Mouse (Mus musculus) ES-Bruce4 (cell line): ENCODE measurements around the gene Sox15. TPM values are rescaled to one million over a fixed set of nuclear protein-coding genes. Genes with fewer than 3 reads are reported as not detected.

Source experiments
- H3K27ac ChIP-seq: 2 replicates; pipeline ENCODE4 v1.5.1; 2012; ENCODE audit warnings: low read length, inconsistent platforms; ENCODE audit not compliant: insufficient read depth
- H3K27me3 ChIP-seq: 2 replicates; pipeline ENCODE4 v1.6.1; 2012; ENCODE audit warnings: mild to moderate bottlenecking, low read length, inconsistent platforms; ENCODE audit not compliant: control insufficient read depth, poor library complexity, insufficient read depth, severe bottlenecking
- H3K36me3 ChIP-seq: 2 replicates; pipeline ENCODE4 v1.6.1; 2012; ENCODE audit warnings: inconsistent platforms, mild to moderate bottlenecking, low read length, moderate library complexity; ENCODE audit not compliant: control insufficient read depth, poor library complexity, insufficient read depth, severe bottlenecking
- H3K4me1 ChIP-seq: one replicate; pipeline ENCODE4 v1.8.1; 2011; ENCODE audit warnings: low read length; ENCODE audit not compliant: control insufficient read depth, insufficient read depth
- H3K4me3 ChIP-seq: 2 replicates; pipeline ENCODE4 v1.5.1; 2011; ENCODE audit warnings: low read depth, mild to moderate bottlenecking, low read length
- H3K9ac ChIP-seq: 2 replicates; pipeline ENCODE4 v1.6.1; 2012; ENCODE audit warnings: low read depth, mild to moderate bottlenecking, inconsistent platforms; ENCODE audit not compliant: poor library complexity, severe bottlenecking
- H3K9me3 ChIP-seq: replicated peaks from 2 replicates; pipeline ENCODE4 v1.6.1; 2012; ENCODE audit warnings: mild to moderate bottlenecking, low read length, inconsistent platforms; ENCODE audit not compliant: control insufficient read depth, poor library complexity, insufficient read depth, severe bottlenecking
- CTCF ChIP-seq: IDR thresholded peaks from one replicate; pipeline ENCODE4 v1.8.1; 2011; ENCODE audit warnings: low read depth, low read length
- EP300 ChIP-seq: IDR thresholded peaks from 2 replicates; pipeline ENCODE4 v1.6.1; 2011; ENCODE audit warnings: low read depth, low read length; ENCODE audit not compliant: insufficient read depth
- POLR2A ChIP-seq: IDR thresholded peaks from one replicate; pipeline ENCODE4 v1.8.1; 2011; ENCODE audit warnings: low read length; ENCODE audit not compliant: insufficient read depth
- polyA plus RNA-seq: library from polyadenylated mRNA; stranded (reverse); fragments of >200 nt; gene quantifications from 2 replicates; pipeline ENCODE4 v1.2.4, GENCODE M21; 2011; ENCODE audit warnings: low read depth; ENCODE audit not compliant: missing spikeins, insufficient read depth, insufficient read length

The Sox15 gene
- 45.2 and 48.1 TPM in 2 replicates for polyA plus RNA-seq

GRCm38 (mm10) chr11:69655264-69656064, at the start of gene Sox15:
Sox15 (plus strand) TSS chr11:69655314.
- Histone ChIP-seq H3K9ac (peak within 1 kb of the TSS; percentile 77), H3K4me3 (peak within 1 kb of the TSS; percentile 77), H3K36me3 (peaks cover 26% of the 10 kb centered on the region), H3K9me3 (no peaks in the 10 kb centered on the region), H3K27me3 (no peaks in the 10 kb centered on the region), H3K4me1 (no peaks in the 10 kb centered on the region), H3K27ac (peak within 1 kb of the TSS; percentile 85)
- TF ChIP-seq EP300 (0 out of 2 replicates have a peak, but pooled peaks have one; percentile 33), POLR2A (peak; percentile 16), CTCF (peak; percentile 70)

- peak within 1 kb of the TSS; percentile 55 for H3K9ac ChIP-seq
- peaks cover under 1% of the 10 kb centered on the region for H3K4me1 ChIP-seq
- peak within 1 kb of the TSS; percentile 69 for H3K4me3 ChIP-seq
- H3K9me3 ChIP-seq, result no peaks in the 10 kb centered on the region
- H3K36me3 ChIP-seq, result no peaks in the 10 kb centered on the region
- TF ChIP-seq EP300 (peak; percentile 60; the same call in 1 of the 2 replicates), CTCF (no peak), POLR2A (peak; percentile 93)
- no peak within 1 kb of the TSS for H3K27ac ChIP-seq
- H3K27me3 ChIP-seq, result peaks cover 8% of the 10 kb centered on the region
Observed at GRCm38 (mm10) chr11:69605726-69606490, 49.2 kb upstream of the Sox15 start, which contains the start of gene Atp1b2. Atp1b2 (minus strand) TSS chr11:69605942.

- Histone ChIP-seq H3K27me3 (peaks cover 8% of the 10 kb centered on the region), H3K9ac (peak overlapping the region; percentile 31; the same call in 1 of the 2 replicates), H3K36me3 (no peaks in the 10 kb centered on the region), H3K4me3 (0 out of 2 replicates have a peak overlapping the region, but pooled peaks have one; percentile 7), H3K9me3 (no peaks in the 10 kb centered on the region), H3K27ac (no peak overlapping the region), H3K4me1 (no peaks in the 10 kb centered on the region)
- TF ChIP-seq EP300, result no peak
- no peak for TF ChIP-seq POLR2A
- TF ChIP-seq CTCF, result no peak
Observed at GRCm38 (mm10) chr11:69606491-69606795, 48.7 kb upstream of the Sox15 start.

GRCm38 (mm10) chr11:69606832-69607231, 48.3 kb upstream of the Sox15 start:
- H3K4me3 ChIP-seq, result no peak overlapping the region
- no peak overlapping the region for H3K27ac ChIP-seq
- H3K27me3 ChIP-seq, result peaks cover 8% of the 10 kb centered on the region
- no peak for TF ChIP-seq POLR2A
- TF ChIP-seq CTCF, result no peak
- no peak for TF ChIP-seq EP300
- H3K9ac ChIP-seq, result no peak overlapping the region
- no peaks in the 10 kb centered on the region for H3K36me3 ChIP-seq
- H3K4me1 ChIP-seq, result no peaks in the 10 kb centered on the region
- no peaks in the 10 kb centered on the region for H3K9me3 ChIP-seq

GRCm38 (mm10) chr11:69608525-69608924, 46.6 kb upstream of the Sox15 start:
- H3K27me3 ChIP-seq, result peaks cover 8% of the 10 kb centered on the region
- H3K27ac ChIP-seq, result no peak overlapping the region
- H3K4me1 ChIP-seq, result peaks cover 1% of the 10 kb centered on the region
- H3K36me3 ChIP-seq, result no peaks in the 10 kb centered on the region
- no peaks in the 10 kb centered on the region for H3K9me3 ChIP-seq
- H3K9ac ChIP-seq, result no peak overlapping the region
- H3K4me3 ChIP-seq, result no peak overlapping the region
- TF ChIP-seq EP300, result no peak
- TF ChIP-seq POLR2A, result no peak
- TF ChIP-seq CTCF, result no peak
